Mouse (Mus musculus): ENCODE results near the gene Cdk6.

The Cdk6 gene

GRCm38 (mm10) chr5:3488146-3488774 lies 147.0 kb downstream of the Cdk6 start:
- DNase-seq: no peak

GRCm38 (mm10) chr5:3490358-3490757 lies 149.1 kb downstream of the Cdk6 start:
- DNase-seq: no peak

GRCm38 (mm10) chr5:3491084-3491483 lies 149.8 kb downstream of the Cdk6 start:
- DNase-seq: peak; percentile 25

GRCm38 (mm10) chr5:3491883-3492282 lies 150.6 kb downstream of the Cdk6 start:
- DNase-seq: no peak

GRCm38 (mm10) chr5:3492776-3493636 lies 151.7 kb downstream of the Cdk6 start:
- DNase-seq: no peak

GRCm38 (mm10) chr5:3493968-3494367 lies 152.7 kb downstream of the Cdk6 start:
- no peak for DNase-seq

GRCm38 (mm10) chr5:3494452-3495187 lies 153.3 kb downstream of the Cdk6 start:
- no peak for DNase-seq

GRCm38 (mm10) chr5:3497505-3497925 lies 156.2 kb downstream of the Cdk6 start:
- DNase-seq: no peak

GRCm38 (mm10) chr5:3500298-3500697 lies 159.0 kb downstream of the Cdk6 start:
- no peak for DNase-seq

GRCm38 (mm10) chr5:3500957-3501563 lies 159.8 kb downstream of the Cdk6 start:
- DNase-seq: no peak

- DNase-seq: no peak
Observed at GRCm38 (mm10) chr5:3501564-3502001, 160.3 kb downstream of the Cdk6 start.

GRCm38 (mm10) chr5:3502610-3503350 lies 161.5 kb downstream of the Cdk6 start:
- DNase-seq: peak; percentile 35

- no peak for DNase-seq
Observed at GRCm38 (mm10) chr5:3503373-3503772, 162.1 kb downstream of the Cdk6 start.

- DNase-seq: no peak
Observed at GRCm38 (mm10) chr5:3503836-3504323, 162.6 kb downstream of the Cdk6 start.

- DNase-seq: no peak
Observed at GRCm38 (mm10) chr5:3504453-3504852, 163.2 kb downstream of the Cdk6 start.

- no peak for DNase-seq
Observed at GRCm38 (mm10) chr5:3505553-3505952, 164.3 kb downstream of the Cdk6 start.

GRCm38 (mm10) chr5:3508480-3509381 lies 167.4 kb downstream of the Cdk6 start:
- DNase-seq: no peak

- DNase-seq: no peak
Observed at GRCm38 (mm10) chr5:3509503-3509902, 168.2 kb downstream of the Cdk6 start.

GRCm38 (mm10) chr5:3511097-3511795 lies 170.0 kb downstream of the Cdk6 start:
- DNase-seq: no peak

GRCm38 (mm10) chr5:3512584-3512983 lies 171.3 kb downstream of the Cdk6 start:
- DNase-seq: peak; percentile 27
